Mouse (Mus musculus) midbrain, embryonic 12.5 days (tissue): ENCODE measurements around the gene Cwc27. TPM values are rescaled to one million over a fixed set of nuclear protein-coding genes. Genes with fewer than 3 reads are reported as not detected.

Experiments
- ATAC-seq: fragments of 200-750 bp; cut with Nextera tagmentation; 2 replicates; pipeline ENCODE4 v1.8.0; 2017; ENCODE audit warnings: low read depth, moderate TSS enrichment, moderate library complexity; ENCODE audit not compliant: low FRiP score
- H3K27ac ChIP-seq: fragments of 300-500 bp; sonication (generic); replicated peaks from 2 replicates; pipeline ENCODE4 v1.5.1; 2016; ENCODE audit warnings: mild to moderate bottlenecking
- H3K27me3 ChIP-seq: fragments of 300-500 bp; sonication (generic); 2 replicates; pipeline ENCODE4 v1.6.1; 2016; ENCODE audit warnings: mild to moderate bottlenecking
- H3K36me3 ChIP-seq: fragments of 300-500 bp; sonication (generic); 2 replicates; pipeline ENCODE4 v1.6.1; 2016
- H3K4me1 ChIP-seq: fragments of 300-500 bp; sonication (generic); 2 replicates; pipeline ENCODE4 v1.6.1; 2016
- H3K4me2 ChIP-seq: fragments of 300-500 bp; sonication (generic); replicated peaks from 2 replicates; pipeline ENCODE4 v1.6.1; 2016; ENCODE audit warnings: mild to moderate bottlenecking, moderate library complexity
- H3K4me3 ChIP-seq: fragments of 300-500 bp; sonication (generic); 2 replicates; pipeline ENCODE4 v1.5.1; 2016; ENCODE audit warnings: mild to moderate bottlenecking
- H3K9ac ChIP-seq: fragments of 300-500 bp; sonication (generic); replicated peaks from 2 replicates; pipeline ENCODE4 v1.6.1; 2016; ENCODE audit warnings: mild to moderate bottlenecking, moderate library complexity
- H3K9me3 ChIP-seq: fragments of 300-500 bp; sonication (generic); 2 replicates; pipeline ENCODE4 v1.6.1; 2016; ENCODE audit warnings: mild to moderate bottlenecking
- WGBS: fragments of 180-500 bp; shearing (Covaris S2); methylation state at CpG from one replicate; pipeline ENCODE4 v1.1.7; 2016; 5-methylcytosine and 5-hydroxymethylcytosine counted together
- polyA plus RNA-seq: library from polyadenylated mRNA; unstranded; fragments of >200 nt; fragmentation: Nextera tagmentation; extraction: Ambion mirVana; gene quantifications from 2 replicates; pipeline ENCODE4 v1.2.1, GENCODE M21; 2016

Gene Cwc27
- polyA plus RNA-seq, result 30.6 and 33.4 TPM in 2 replicates

DNA sequence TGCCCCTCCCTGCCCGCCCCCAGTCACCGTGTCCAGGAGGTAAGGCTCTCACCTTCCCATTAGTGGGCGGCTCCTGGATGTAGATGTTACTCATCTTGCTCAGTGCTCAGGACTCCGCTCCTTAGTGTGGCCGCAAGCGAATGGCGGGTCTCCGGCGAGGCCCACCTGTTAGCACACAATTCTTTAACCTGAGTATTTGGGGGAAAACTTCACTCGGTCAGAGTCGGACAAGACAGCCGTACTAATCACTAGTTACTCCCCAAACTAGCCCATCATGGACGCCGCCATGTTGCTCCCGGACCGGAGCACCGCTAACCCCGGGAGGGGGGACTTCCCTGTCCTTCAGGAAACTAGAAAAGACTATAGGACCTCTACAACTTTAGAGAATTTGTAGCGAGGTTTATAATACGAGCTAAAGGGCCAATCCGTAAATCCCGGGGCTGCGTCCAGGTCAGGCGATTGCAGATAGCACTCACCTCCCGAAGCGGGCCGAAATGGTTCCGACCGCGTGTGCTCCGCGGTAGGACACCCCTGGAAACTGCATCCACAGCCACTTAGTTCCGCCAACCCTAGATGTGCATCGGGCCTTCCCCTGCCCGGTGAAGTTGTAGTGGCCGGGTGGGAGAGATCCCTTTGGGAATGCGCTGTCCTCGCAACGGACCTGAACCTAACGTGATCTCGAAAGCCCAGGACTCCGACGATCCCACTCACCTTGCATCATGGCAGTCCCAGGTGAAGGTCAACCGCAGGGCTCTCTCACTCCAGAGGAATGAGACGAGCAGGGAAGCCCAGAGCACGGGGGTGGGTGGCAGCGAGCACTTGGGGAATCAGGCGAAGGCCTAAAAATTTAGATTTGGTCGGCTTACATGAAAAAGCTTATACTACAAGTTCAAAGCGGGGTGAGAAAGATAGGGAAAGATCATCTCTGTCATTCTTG is at the start of gene Cwc27:
Cwc27 (minus strand) TSS at position 508 of the 937 bp plus-strand sequence.
- under 1% methylated on average over 50 of the region's 50 CpGs for WGBS
- H3K27ac ChIP-seq, result peak within 1 kb of the TSS; percentile 70

DNA sequence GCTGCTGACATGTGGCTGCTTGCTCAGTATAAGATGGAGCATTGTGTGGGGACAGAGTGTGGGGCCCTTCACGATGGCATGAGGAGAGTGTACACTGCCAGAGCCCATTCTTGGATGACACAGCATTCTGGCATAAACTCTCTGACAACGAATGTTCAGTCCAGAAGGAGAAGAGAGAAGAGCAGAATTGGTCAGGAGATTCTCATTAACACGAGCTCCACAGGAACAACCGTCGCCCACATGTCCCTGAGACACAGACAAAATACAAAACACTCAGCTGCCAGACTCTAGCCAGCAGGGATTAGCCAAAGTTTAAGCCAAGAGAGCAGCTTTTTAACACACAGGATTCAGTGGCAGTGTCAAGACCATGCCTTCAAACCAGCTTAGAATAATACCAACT is 49.8 kb upstream of the Cwc27 start:
- 83% methylated on average over 5 of the region's 5 CpGs for WGBS
- H3K4me3 ChIP-seq, result no peak overlapping the region
- no peaks in the 10 kb centered on the region for H3K36me3 ChIP-seq
- peaks cover 4% of the 10 kb centered on the region; the same call in 1 of the 2 replicates for H3K4me1 ChIP-seq
- H3K27ac ChIP-seq, result no peak overlapping the region
- no peaks in the 10 kb centered on the region for H3K9me3 ChIP-seq
- H3K4me2 ChIP-seq, result no peak overlapping the region
- H3K27me3 ChIP-seq, result peaks cover 26% of the 10 kb centered on the region
- no peak for ATAC-seq
- no peak overlapping the region for H3K9ac ChIP-seq

More for the DNA sequence above, at the start of gene Cwc27:
- Histone ChIP-seq H3K9ac (peak within 1 kb of the TSS; percentile 75), H3K9me3 (no peaks in the 10 kb centered on the region), H3K4me1 (peaks cover 20% of the 10 kb centered on the region), H3K36me3 (no peaks in the 10 kb centered on the region; the same call in 1 of the 2 replicates), H3K27me3 (no peaks in the 10 kb centered on the region), H3K4me2 (peak within 1 kb of the TSS; percentile 77), H3K4me3 (peak within 1 kb of the TSS; percentile 80)
- ATAC-seq, result peak; percentile 96

DNA sequence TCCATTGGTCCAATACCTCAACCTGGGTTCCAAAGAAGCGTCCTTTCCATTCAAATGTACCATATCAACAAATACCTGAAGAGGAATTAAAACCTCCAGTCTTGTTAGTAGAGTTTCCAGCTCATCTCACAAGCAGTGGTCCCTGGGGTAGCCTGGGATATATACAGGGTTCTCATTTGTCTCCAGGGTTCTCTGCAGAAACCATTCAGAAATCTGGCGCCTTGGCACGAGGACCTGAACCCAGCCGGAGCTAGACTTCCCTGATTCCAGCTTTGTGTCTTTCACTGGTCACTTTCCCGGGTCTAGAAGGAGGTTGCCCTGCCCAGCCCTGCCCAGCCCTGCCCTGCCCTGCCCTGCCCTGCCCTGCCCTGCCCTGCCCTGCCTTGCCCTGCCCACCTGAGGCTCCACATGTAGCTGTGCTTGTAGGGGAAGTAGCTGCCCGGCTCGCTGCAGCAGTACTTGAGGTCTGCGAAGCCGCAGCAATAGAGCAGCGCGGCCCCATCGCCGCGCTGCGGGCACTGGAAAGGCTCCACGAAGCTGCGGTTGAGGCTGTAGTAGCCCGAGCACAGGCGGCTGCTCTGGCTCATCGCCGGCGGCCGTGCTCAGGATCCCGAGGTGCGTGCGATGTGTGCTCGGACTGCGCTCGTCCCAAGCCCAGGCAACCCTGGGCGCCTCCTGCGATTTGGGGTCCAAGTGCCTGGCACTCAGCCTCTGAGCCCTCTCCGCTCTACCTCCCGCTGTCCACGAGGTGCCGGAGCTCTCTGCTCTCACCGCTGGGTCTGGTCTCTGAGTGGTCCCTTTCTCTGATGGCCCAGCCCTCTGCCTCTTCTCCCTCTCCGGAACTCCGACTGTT is 46.4 kb upstream of the Cwc27 start, which contains the start of gene Shisal2b:
Shisal2b (minus strand) TSS at position 767 of the 853 bp plus-strand sequence.
- H3K27ac ChIP-seq, result no peak within 1 kb of the TSS
- peak within 1 kb of the TSS; percentile 64 for H3K9ac ChIP-seq
- H3K36me3 ChIP-seq, result no peaks in the 10 kb centered on the region
- peaks cover 29% of the 10 kb centered on the region for H3K27me3 ChIP-seq
- H3K4me1 ChIP-seq, result peaks cover 4% of the 10 kb centered on the region; the same call in 1 of the 2 replicates
- peak; percentile 92 for ATAC-seq
- H3K4me3 ChIP-seq, result peak within 1 kb of the TSS; percentile 51
- H3K9me3 ChIP-seq, result no peaks in the 10 kb centered on the region
- peak within 1 kb of the TSS; percentile 93 for H3K4me2 ChIP-seq
- 5% methylated on average over 38 of the region's 38 CpGs for WGBS

DNA sequence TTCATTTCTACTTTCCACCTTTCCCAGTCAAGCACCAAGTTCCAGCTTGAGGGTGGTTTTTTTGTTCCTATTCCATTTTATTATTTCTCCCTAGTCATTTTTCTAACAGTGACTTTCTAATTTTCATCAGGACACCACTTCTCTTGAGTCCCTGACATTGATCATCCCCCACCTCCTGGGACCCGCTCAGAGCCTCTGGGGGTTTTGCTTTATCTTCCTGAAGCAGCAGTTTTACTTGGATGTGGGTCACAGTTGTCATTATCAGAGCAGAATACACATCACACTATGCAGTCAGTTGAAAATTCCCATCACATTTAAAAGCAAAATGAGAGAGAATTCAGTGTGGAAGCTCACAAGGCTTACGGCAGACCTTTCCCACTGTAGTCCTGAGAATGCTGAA is 36.7 kb upstream of the Cwc27 start:
- H3K27ac ChIP-seq, result no peak overlapping the region
- H3K9ac ChIP-seq, result no peak overlapping the region
- H3K36me3 ChIP-seq, result no peaks in the 10 kb centered on the region
- H3K4me1 ChIP-seq, result no peaks in the 10 kb centered on the region
- H3K27me3 ChIP-seq, result no peaks in the 10 kb centered on the region
- H3K4me2 ChIP-seq, result no peak overlapping the region
- no peak for ATAC-seq
- WGBS, result 86% methylated on average over 2 of the region's 2 CpGs
- H3K4me3 ChIP-seq, result no peak overlapping the region
- H3K9me3 ChIP-seq, result no peaks in the 10 kb centered on the region

DNA sequence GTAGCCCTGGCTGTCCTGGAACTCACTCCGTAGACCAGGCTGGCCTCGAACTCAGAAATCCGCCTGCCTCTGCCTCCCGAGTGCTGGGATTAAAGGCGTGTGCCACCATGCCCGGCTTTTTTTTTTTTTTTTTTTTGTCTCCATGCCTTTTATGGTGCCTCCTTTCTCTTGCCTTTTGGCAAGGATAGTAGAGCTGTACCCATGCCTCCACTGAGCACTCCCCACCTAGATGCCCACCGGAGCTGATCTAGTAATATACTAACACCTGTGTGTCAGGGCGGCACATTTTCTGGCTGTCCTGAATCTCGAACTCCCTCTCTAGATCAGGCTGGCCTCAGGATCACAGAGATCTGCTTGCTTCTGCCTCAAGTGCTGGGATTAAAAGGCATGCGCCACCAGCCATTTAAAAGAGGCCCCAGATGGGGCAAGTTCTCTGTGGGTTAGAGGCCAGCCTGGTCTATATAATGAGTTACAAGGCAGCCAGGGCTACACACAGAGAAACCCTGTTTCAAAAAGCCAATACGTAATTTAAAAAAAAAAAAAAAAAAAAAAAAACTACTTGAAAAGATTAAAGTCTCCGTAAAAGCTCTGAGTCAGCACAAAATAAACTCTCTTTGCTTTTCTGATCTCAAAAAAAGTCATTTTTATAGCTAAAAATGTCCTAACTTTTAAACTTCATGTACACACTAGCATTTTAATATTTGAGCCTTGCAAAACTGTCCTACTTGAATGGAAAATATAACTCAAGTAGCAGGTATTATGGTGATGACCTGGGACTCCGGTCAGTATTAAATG is 26.6 kb upstream of the Cwc27 start:
- Histone ChIP-seq H3K4me1 (no peaks in the 10 kb centered on the region), H3K36me3 (peaks cover 5% of the 10 kb centered on the region; the same call in 1 of the 2 replicates), H3K27me3 (no peaks in the 10 kb centered on the region), H3K4me2 (no peak overlapping the region), H3K9me3 (no peaks in the 10 kb centered on the region), H3K4me3 (no peak overlapping the region), H3K9ac (no peak overlapping the region), H3K27ac (no peak overlapping the region)
- 85% methylated on average over 11 of the region's 13 CpGs for WGBS
- ATAC-seq, result no peak

DNA sequence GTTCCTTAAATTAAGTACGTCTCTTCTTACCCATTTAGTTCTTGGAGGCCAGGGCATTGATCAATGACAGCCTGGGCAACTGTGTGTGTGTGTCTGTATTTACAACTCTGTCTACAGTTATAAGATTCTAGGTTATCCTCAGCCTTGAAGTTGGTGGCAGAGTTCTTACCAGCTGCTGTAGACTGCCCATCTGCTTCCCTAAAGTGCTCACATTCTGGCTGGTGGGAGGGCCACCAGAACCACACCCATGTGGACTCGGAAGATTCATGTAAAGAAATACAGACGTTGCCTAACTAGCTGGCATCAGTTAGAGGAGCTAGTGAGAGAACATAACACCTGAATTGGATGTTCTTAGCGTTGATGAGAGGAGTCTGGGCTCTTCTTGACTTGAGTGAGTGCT is 25.0 kb upstream of the Cwc27 start:
- Histone ChIP-seq H3K4me1 (no peaks in the 10 kb centered on the region), H3K9me3 (no peaks in the 10 kb centered on the region), H3K4me3 (no peak overlapping the region), H3K36me3 (peaks cover 15% of the 10 kb centered on the region), H3K4me2 (no peak overlapping the region), H3K27me3 (no peaks in the 10 kb centered on the region), H3K27ac (no peak overlapping the region), H3K9ac (no peak overlapping the region)
- ATAC-seq, result no peak
- WGBS, result 85% methylated on average over 4 of the region's 4 CpGs

DNA sequence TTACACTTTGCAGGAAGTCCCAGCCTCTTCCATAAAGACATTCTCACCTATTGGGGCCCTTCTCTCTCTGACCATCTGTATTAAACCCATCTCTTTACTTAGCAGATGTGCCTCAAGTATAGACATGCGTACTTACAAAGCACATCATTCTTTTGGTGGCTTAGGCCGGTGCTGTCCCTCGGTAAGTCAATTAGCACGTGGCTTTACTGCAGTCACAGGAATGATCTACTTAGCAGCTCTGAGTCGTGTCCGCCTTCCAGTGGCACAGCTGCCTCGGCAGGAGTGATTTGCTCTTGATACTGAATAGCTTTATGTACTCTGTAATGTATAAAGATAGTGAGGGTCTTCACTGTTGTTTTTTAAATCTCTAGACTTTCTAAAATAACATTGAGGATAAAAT is 20.7 kb upstream of the Cwc27 start:
- no peak overlapping the region for H3K4me3 ChIP-seq
- no peak for ATAC-seq
- H3K4me2 ChIP-seq, result no peak overlapping the region
- H3K9ac ChIP-seq, result no peak overlapping the region
- H3K27me3 ChIP-seq, result no peaks in the 10 kb centered on the region
- H3K36me3 ChIP-seq, result peaks cover 47% of the 10 kb centered on the region
- H3K4me1 ChIP-seq, result no peaks in the 10 kb centered on the region
- 73% methylated on average over 7 of the region's 7 CpGs for whole genome bisulfite sequencing
- H3K27ac ChIP-seq, result no peak overlapping the region
- no peaks in the 10 kb centered on the region for H3K9me3 ChIP-seq

DNA sequence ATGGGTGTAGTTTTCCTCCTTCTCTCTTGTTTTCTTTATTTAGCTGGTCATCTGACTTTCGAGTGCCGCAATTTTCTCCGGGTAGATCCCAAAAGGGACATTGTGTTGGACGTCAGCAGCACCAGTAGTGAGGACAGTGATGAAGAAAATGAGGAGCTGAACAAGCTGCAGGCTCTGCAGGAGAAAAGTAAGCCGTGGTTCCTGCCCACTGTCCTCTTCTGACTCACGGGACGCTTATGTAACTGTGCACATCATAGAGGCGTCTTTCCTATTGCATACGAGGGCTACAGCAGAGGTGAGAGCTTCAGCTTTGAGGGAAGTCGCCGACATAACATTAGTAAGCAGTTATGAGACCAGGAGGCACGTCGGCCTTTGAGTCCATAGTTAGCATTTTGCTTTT is 15.9 kb upstream of the Cwc27 start:
- 97% methylated on average over 13 of the region's 13 CpGs for WGBS
- no peak for ATAC-seq
- Histone ChIP-seq H3K27ac (no peak overlapping the region), H3K4me2 (no peak overlapping the region), H3K4me1 (no peaks in the 10 kb centered on the region), H3K9ac (no peak overlapping the region), H3K36me3 (peaks cover 72% of the 10 kb centered on the region), H3K9me3 (no peaks in the 10 kb centered on the region), H3K4me3 (no peak overlapping the region), H3K27me3 (no peaks in the 10 kb centered on the region)

DNA sequence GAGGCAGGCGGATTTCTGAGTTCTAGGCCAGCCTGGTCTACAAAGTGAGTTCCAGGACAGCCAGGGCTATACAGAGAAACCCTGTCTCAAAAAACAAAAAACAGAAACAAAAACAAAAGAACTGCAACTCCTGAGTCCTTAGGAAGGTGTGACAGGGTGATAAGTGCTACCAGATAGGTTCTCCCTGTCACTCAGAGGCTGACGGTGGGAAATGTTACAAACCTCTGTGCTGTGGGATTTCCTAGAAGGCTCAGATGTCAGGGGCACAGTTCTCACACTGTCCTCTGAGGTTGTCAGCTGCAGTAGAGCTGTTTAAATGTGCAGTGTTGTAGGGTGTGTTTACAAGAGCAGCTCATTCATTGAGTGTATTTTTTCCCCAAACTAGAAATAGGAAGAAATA is 8.5 kb upstream of the Cwc27 start:
- Histone ChIP-seq H3K27me3 (no peaks in the 10 kb centered on the region), H3K9ac (no peak overlapping the region), H3K36me3 (peaks cover 29% of the 10 kb centered on the region), H3K4me2 (no peak overlapping the region), H3K4me1 (no peaks in the 10 kb centered on the region; the same call in 1 of the 2 replicates), H3K4me3 (no peak overlapping the region), H3K27ac (no peak overlapping the region), H3K9me3 (no peaks in the 10 kb centered on the region)
- 95% methylated on average over 2 of the region's 2 CpGs for WGBS
- ATAC-seq, result no peak

DNA sequence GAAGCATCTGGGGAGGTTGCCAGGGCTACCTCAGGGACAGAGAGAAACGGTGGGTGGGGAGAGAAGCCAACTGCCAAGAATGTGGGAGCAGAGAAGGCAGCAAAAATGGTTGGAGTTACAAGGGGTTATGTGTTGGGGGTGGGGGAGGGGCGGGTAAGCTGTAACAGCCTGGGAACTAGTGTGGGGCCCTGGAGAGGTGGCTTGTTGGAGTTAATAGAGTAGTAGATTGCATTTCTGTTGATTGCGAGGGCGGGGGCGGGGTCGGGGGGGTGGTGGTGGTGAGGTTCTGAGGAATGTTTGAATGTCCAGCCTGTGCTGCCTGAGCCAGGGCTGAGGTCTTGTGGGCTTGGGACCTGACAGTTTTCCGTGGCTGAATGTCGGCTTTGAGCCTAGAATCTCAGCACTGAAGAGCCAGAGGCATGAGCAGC is 5.5 kb upstream of the Cwc27 start:
- Histone ChIP-seq H3K27me3 (no peaks in the 10 kb centered on the region), H3K9me3 (no peaks in the 10 kb centered on the region), H3K36me3 (peaks cover 6% of the 10 kb centered on the region), H3K4me3 (no peak overlapping the region), H3K27ac (no peak overlapping the region), H3K4me2 (no peak overlapping the region), H3K4me1 (peaks cover 13% of the 10 kb centered on the region), H3K9ac (no peak overlapping the region)
- no peak for ATAC-seq
- 41% methylated on average over 8 of the region's 8 CpGs for WGBS

DNA sequence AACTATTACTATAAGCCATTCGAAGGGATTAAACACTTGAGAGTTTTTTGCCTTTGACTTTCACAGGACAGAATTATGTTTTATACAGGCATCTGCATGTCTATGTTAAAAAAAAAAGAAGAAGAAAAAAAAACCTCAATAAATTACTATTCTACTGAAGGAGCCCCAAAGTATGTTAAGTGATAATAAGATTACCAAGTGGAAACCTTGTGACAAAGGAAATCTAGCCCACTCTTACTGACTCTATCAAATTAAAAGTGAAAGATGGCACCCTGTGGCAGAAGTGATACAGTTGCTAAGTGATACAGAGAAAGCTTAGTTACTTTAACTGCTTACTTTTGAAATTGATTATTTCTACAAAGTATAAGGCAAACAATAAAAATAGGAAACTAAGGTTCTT is 5.0 kb upstream of the Cwc27 start:
- H3K9ac ChIP-seq, result no peak overlapping the region
- WGBS, result 88% methylated on average over 1 of the region's 1 CpGs
- H3K9me3 ChIP-seq, result no peaks in the 10 kb centered on the region
- H3K36me3 ChIP-seq, result peaks cover 1% of the 10 kb centered on the region
- no peak overlapping the region for H3K27ac ChIP-seq
- no peak overlapping the region for H3K4me3 ChIP-seq
- H3K27me3 ChIP-seq, result no peaks in the 10 kb centered on the region
- ATAC-seq, result no peak
- H3K4me1 ChIP-seq, result peaks cover 14% of the 10 kb centered on the region
- no peak overlapping the region for H3K4me2 ChIP-seq
